Mouse (Mus musculus) neural tube, postnatal 0 days (tissue): ENCODE data around the gene Olfr68. TPM values are rescaled to one million over a fixed set of nuclear protein-coding genes. Genes with fewer than 3 reads are reported as not detected.

Experiments used
- polyA plus RNA-seq: library from polyadenylated mRNA; unstranded; fragments of >200 nt; fragmentation: Nextera tagmentation; extraction: Ambion mirVana; gene quantifications from 2 replicates; pipeline ENCODE4 v1.2.1, GENCODE M21; 2015

Gene Olfr68
- polyA plus RNA-seq = not detected in 2 replicates

GRCm38 (mm10) chr7:103779598-103779997 lies at the start of gene Olfr68:
Olfr68 (minus strand) TSS chr7:103779698.

GRCm38 (mm10) chr7:103827808-103828207 lies 48.3 kb upstream of the Olfr68 start, which contains the start of gene Hbb-bs:
Hbb-bs (minus strand) TSS chr7:103828096.

GRCm38 (mm10) chr7:103813766-103814165 lies 34.3 kb upstream of the Olfr68 start, which contains the start of gene Hbb-bt:
Hbb-bt (minus strand) TSS chr7:103813996.

GRCm38 (mm10) chr7:103791721-103792120 lies 12.2 kb upstream of the Olfr68 start, which contains the start of gene Olfr67:
Olfr67 (minus strand) TSS chr7:103791821.

GRCm38 (mm10) chr7:103771494-103771893 lies 8.0 kb downstream of the Olfr68 start, which contains the start of gene Olfr69:
Olfr69 (minus strand) TSS chr7:103771594.

GRCm38 (mm10) chr7:103757233-103757632 lies 22.3 kb downstream of the Olfr68 start, which contains the start of gene Olfr630:
Olfr630 (minus strand) TSS chr7:103757333.

GRCm38 (mm10) chr7:103744843-103745242 lies 34.7 kb downstream of the Olfr68 start, which contains the start of gene Olfr629:
Olfr629 (minus strand) TSS chr7:103744943.

GRCm38 (mm10) chr7:103730074-103730473 lies 49.4 kb downstream of the Olfr68 start, which contains the start of gene Olfr628:
Olfr628 (plus strand) TSS chr7:103730374.

Other genes starting within 250 kb of the Olfr68 start
- gene Olfr612, start 237.0 kb downstream of the Olfr68 start, polyA plus RNA-seq = not detected in 2 replicates
- not detected in 2 replicates for gene Olfr613, start 231.6 kb downstream of the Olfr68 start, polyA plus RNA-seq
- gene Olfr615, start 223.6 kb downstream of the Olfr68 start, polyA plus RNA-seq = not detected in 2 replicates
- not detected in 2 replicates for gene Olfr616, start 210.6 kb downstream of the Olfr68 start, polyA plus RNA-seq
- not detected in 2 replicates for gene Olfr617, start 206.6 kb downstream of the Olfr68 start, polyA plus RNA-seq
- gene Olfr618, start 189.6 kb downstream of the Olfr68 start, polyA plus RNA-seq = not detected in 2 replicates
- gene Olfr619, start 179.1 kb downstream of the Olfr68 start, polyA plus RNA-seq = not detected in 2 replicates
- not detected in 2 replicates for gene Olfr620, start 167.2 kb downstream of the Olfr68 start, polyA plus RNA-seq
- not detected in 2 replicates for gene Olfr622, start 137.0 kb downstream of the Olfr68 start, polyA plus RNA-seq
- gene Olfr623, start 116.0 kb downstream of the Olfr68 start, polyA plus RNA-seq = not detected in 2 replicates
- 0.04 TPM in 2 replicates for gene Olfr624, start 108.5 kb downstream of the Olfr68 start, polyA plus RNA-seq
- gene Olfr625-ps1, start 97.0 kb downstream of the Olfr68 start, polyA plus RNA-seq = not detected in 2 replicates
- not detected in 2 replicates for gene Olfr243, start 65.0 kb downstream of the Olfr68 start, polyA plus RNA-seq
- not detected in 2 replicates for gene Olfr628, start 49.3 kb downstream of the Olfr68 start, polyA plus RNA-seq
- gene Olfr629, start 34.8 kb downstream of the Olfr68 start, polyA plus RNA-seq = not detected in 2 replicates
- gene Olfr630, start 22.4 kb downstream of the Olfr68 start, polyA plus RNA-seq = not detected in 2 replicates
- gene Olfr69, start 8.1 kb downstream of the Olfr68 start, polyA plus RNA-seq = not detected in 2 replicates
- not detected in 2 replicates for gene Olfr67, start 12.1 kb upstream of the Olfr68 start, polyA plus RNA-seq
- 239 and 288 TPM in 2 replicates for gene Hbb-bt, start 34.3 kb upstream of the Olfr68 start, polyA plus RNA-seq
- 1,091 and 1,331 TPM in 2 replicates for gene Hbb-bs, start 48.4 kb upstream of the Olfr68 start, polyA plus RNA-seq
- not detected in 2 replicates for gene Hbb-bh2, start 60.8 kb upstream of the Olfr68 start, polyA plus RNA-seq
- not detected in 2 replicates for gene Hbb-bh1, start 63.5 kb upstream of the Olfr68 start, polyA plus RNA-seq
- 0.77 TPM in 1 of 2 replicates, not detected in the other for gene Hbb-y, start 73.5 kb upstream of the Olfr68 start, polyA plus RNA-seq
- not detected in 2 replicates for gene Olfr66, start 106.6 kb upstream of the Olfr68 start, polyA plus RNA-seq
- gene Olfr64, start 114.8 kb upstream of the Olfr68 start, polyA plus RNA-seq = not detected in 2 replicates
- gene Olfr65, start 123.8 kb upstream of the Olfr68 start, polyA plus RNA-seq = not detected in 2 replicates
- not detected in 2 replicates for gene Olfr631, start 149.1 kb upstream of the Olfr68 start, polyA plus RNA-seq
- gene Olfr632, start 154.6 kb upstream of the Olfr68 start, polyA plus RNA-seq = not detected in 2 replicates
- not detected in 2 replicates for gene Olfr633, start 164.7 kb upstream of the Olfr68 start, polyA plus RNA-seq
- not detected in 2 replicates for gene Olfr635, start 191.5 kb upstream of the Olfr68 start, polyA plus RNA-seq
- not detected in 2 replicates for gene Olfr638, start 219.0 kb upstream of the Olfr68 start, polyA plus RNA-seq
- gene Olfr639, start 237.6 kb upstream of the Olfr68 start, polyA plus RNA-seq = 0.04 TPM in 1 of 2 replicates, not detected in the other
- not detected in 2 replicates for gene Olfr640, start 245.9 kb upstream of the Olfr68 start, polyA plus RNA-seq